Mouse (Mus musculus): ENCODE measurements around the gene Chac1. TPM values are rescaled to one million over a fixed set of nuclear protein-coding genes. Genes with fewer than 3 reads are reported as not detected.

Gene Chac1
- total RNA-seq, 2 experiments from 2014 or later: 40.1 to 82.4 TPM

GRCm38 (mm10) chr2:119326161-119327101 lies 24.6 kb upstream of the Chac1 start:
- DNase-seq: no peak
- intact Hi-C loops (cut with DNase I): no loop called here

- DNase-seq: no peak
- intact Hi-C loops (cut with DNase I): no loop called here
Observed at GRCm38 (mm10) chr2:119327102-119327480, 23.9 kb upstream of the Chac1 start.

- intact Hi-C loops (cut with DNase I): no loop called here
- DNase-seq: no peak
Observed at GRCm38 (mm10) chr2:119327942-119328526, 23.0 kb upstream of the Chac1 start.

GRCm38 (mm10) chr2:119328546-119328945 lies 22.5 kb upstream of the Chac1 start:
- no peak for DNase-seq
- intact Hi-C loops (cut with DNase I): no loop called here

- intact Hi-C loops (cut with DNase I): no loop called here
- no peak for DNase-seq
Observed at GRCm38 (mm10) chr2:119329123-119329817, 21.8 kb upstream of the Chac1 start.

GRCm38 (mm10) chr2:119330795-119331194 lies 20.2 kb upstream of the Chac1 start:
- DNase-seq: no peak
- intact Hi-C loops (cut with DNase I): no loop called here

- no peak for DNase-seq
- intact Hi-C loops (cut with DNase I): no loop called here
Observed at GRCm38 (mm10) chr2:119332177-119332661, 18.8 kb upstream of the Chac1 start.

GRCm38 (mm10) chr2:119334135-119334534 lies 16.9 kb upstream of the Chac1 start:
- no peak for DNase-seq
- intact Hi-C loops (cut with DNase I): no loop called here

- intact Hi-C loops (cut with DNase I): no loop called here
- DNase-seq: no peak
Observed at GRCm38 (mm10) chr2:119334964-119335525, 16.0 kb upstream of the Chac1 start.

GRCm38 (mm10) chr2:119335535-119335934 lies 15.5 kb upstream of the Chac1 start:
- DNase-seq: no peak
- intact Hi-C loops (cut with DNase I): no loop called here

- no peak for DNase-seq
- intact Hi-C loops (cut with DNase I): loop anchor here (2.0 kb wide), 1 partner anchor 35 kb away; no protein-coding TSS in a partner anchor
Observed at GRCm38 (mm10) chr2:119336002-119336401, 15.0 kb upstream of the Chac1 start.

GRCm38 (mm10) chr2:119336470-119336869 lies 14.6 kb upstream of the Chac1 start:
- DNase-seq: no peak
- intact Hi-C loops (cut with DNase I): loop anchor here (2.0 kb wide), 1 partner anchor 36 kb away; no protein-coding TSS in a partner anchor

GRCm38 (mm10) chr2:119337425-119338265 lies 13.4 kb upstream of the Chac1 start:
- intact Hi-C loops (cut with DNase I): loop anchor here (2.0 kb wide), 2 partner anchors 37 to 75 kb away; no protein-coding TSS in a partner anchor
- DNase-seq: peak; percentile 87 to 90

GRCm38 (mm10) chr2:119344537-119345138 lies 6.4 kb upstream of the Chac1 start:
- DNase-seq: no peak
- intact Hi-C loops (cut with DNase I): no loop called here

GRCm38 (mm10) chr2:119353707-119354106 lies 2.7 kb downstream of the Chac1 start:
- intact Hi-C loops (cut with DNase I): no loop called here
- DNase-seq: no peak

GRCm38 (mm10) chr2:119355089-119355488 lies 4.1 kb downstream of the Chac1 start:
- intact Hi-C loops (cut with DNase I): no loop called here
- peak; percentile 62 to 78 for DNase-seq

GRCm38 (mm10) chr2:119355651-119356050 lies 4.6 kb downstream of the Chac1 start:
- intact Hi-C loops (cut with DNase I): no loop called here

GRCm38 (mm10) chr2:119356310-119356709 lies 5.3 kb downstream of the Chac1 start:
- intact Hi-C loops (cut with DNase I): no loop called here
- no peak for DNase-seq

More at GRCm38 (mm10) chr2:119355651-119356050, 4.6 kb downstream of the Chac1 start:
- peak; percentile 72 for DNase-seq

GRCm38 (mm10) chr2:119356805-119357204 lies 5.8 kb downstream of the Chac1 start:
- intact Hi-C loops (cut with DNase I): no loop called here
- DNase-seq: no peak

Data from gastrocnemius, postnatal 36 days (tissue).